Mouse (Mus musculus): ENCODE measurements around the gene Stub1. TPM values are rescaled to one million over a fixed set of nuclear protein-coding genes. Genes with fewer than 3 reads are reported as not detected.

The Stub1 gene
- total RNA-seq, 2 experiments from 2014 or later = 163 to 164 TPM

DNA sequence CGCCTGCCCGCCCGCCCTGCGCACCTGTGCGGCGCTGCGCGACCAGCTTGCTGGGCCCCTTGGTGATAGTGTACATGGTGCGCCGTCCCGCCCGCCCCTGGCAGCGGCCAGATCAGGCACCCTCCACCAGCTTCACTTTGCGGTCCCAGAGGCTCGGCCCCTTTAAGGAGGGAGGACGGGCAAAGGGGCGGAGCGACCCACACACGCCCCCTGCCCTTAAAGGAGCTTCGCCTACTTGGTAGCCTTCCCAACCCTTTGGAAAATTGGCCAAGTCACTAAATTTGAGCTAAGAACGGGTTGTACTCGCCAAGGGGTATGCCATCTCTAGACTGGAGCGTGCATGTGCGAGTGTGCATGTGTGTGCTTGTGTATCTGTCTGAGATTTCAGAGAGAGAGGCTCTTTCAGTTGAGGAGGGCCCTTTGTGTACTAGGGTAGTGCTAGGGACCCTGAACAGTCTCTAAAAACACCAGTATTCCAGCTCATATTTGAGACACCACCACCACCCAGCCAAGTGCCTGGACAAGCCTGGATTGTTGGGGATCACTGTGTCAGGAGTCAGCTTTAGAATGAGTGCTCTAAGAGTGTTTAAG is 35.5 kb upstream of the Stub1 start, which contains the start of gene Mcrip2:
Mcrip2 (minus strand) TSS at position 164 of the 591 bp plus-strand sequence.
- peak; percentile 81 to 84 for DNase-seq

DNA sequence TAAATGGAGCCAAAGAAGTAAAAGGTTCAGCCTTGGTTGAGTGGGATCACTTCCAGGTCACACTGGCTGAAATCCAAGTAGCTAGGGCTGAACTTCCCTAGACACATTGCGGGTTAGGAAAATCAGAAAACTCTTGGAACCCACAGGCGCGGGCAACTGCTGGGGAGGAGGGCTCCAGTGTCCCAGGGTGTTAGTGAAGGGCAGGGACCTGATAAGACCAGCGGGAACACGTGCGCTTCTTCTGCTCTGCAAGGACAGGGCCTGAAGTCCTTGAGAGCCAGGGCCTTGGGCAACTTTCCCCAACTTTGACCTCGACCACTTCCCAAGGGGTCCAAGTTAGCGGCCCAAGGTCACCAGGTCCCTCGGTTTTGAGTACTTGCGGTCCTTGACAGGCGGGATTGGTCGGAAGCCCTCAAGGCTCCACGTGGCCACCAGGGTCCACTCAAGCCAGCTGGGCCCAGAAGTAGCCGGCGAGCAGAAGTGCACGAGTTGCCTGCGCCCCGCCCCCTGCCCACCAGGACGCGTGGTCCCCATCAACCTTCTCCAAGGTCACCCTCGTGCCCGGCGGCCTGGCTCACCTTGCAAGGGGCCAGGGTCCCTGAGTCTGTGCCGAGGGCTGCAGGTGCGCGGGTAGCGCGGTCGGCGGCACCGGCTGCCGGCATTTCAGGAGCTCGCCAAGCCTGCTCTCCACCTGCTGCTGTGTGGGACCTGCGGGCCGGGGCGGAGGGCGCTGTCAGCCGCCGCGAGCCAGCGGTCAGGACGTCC is 34.8 kb upstream of the Stub1 start:
- no peak for DNase-seq

DNA sequence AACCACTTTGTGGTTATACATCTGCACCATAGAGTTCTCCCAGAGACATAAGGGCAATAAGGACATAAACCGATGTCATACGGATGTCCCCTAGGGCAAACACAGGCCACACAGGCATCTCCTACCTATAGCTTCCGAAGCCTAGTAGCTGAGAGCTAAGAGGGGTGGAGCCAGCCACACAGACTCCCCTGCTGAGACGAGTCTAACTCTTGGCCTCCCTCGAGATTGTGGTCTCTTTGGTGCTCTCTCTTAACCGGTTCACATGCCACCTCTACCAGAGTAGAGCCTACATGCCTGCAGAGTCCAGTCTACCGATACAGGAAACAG is 34.3 kb upstream of the Stub1 start:
- DNase-seq = no peak

DNA sequence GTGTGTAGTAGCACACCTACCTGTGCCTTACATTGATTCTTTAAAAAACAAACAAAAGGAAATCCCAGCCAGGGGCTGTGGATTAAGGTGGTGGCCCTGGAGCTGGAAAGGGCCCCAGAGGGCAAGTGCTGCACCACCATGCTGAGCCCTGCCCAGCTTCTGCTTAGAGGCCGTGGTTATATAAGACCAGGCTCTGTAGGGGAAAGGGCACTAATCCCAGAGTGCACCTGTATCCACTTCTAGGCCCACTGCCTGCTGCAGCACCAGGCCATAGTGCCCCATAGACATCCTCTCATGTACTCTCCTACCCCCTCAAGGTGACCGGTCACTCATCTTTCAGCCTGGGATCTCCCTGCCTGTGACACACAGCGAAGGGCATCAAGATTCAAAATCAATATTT is 33.0 kb upstream of the Stub1 start:
- no peak for DNase-seq

DNA sequence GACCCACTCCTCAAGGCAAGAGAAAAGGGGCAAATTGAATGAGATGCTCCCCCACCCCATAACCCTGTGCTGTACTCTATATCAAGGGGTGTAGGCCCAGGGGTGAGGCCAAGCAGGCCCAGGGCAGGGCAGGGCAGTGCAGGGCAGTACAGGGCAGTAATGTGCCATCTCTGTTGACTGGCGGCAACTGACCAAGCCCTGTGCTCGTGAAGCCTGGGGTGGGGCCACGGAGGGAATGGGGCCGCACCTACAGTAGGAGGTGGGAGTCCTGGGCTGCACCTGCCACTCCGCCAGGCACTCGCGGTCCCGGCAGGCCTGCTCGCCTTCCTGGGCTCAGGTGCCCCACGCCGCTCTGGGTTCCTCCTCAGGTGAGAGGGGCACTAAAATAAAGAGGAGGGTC is 32.1 kb upstream of the Stub1 start:
- DNase-seq = no peak

DNA sequence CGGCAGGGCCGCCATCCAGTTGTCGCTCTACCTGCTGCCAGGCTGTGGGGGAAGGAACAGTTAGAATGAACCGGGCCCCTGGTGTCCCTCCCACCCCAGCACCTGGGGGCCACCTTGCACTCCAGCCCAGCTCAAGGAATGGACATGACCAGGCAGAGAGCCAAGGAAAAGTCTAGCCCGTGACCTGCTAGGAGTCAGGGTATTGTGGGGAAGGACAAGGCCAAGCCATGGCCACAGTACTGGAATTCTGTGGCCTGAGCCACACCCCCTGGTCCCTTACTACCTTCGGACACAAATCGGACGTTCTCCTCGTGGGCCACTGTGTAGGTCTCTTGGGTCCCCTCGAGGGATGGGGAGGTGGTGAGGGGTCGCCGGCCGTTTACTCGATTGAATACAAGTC is 31.1 kb upstream of the Stub1 start:
- no peak for DNase-seq

DNA sequence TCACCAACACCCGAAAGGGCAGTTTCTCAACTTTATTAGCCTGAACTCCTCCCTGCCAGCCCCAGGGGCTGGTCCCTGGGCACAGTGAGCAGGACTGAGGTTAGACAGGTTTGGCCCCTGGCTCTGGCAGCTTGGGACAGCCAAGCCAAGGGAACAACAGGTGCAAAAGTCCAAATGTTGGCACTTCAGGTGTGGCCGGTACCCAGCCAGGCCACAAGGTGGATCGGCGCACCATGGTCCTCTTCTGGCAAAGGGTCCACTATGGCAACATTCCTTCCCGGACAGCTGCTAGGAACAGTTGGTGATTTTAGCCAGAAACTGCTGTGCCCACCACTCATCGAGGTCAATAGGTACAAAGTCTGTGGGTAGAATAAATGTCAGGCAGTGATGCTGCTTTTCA is 30.5 kb upstream of the Stub1 start:
- no peak for DNase-seq

DNA sequence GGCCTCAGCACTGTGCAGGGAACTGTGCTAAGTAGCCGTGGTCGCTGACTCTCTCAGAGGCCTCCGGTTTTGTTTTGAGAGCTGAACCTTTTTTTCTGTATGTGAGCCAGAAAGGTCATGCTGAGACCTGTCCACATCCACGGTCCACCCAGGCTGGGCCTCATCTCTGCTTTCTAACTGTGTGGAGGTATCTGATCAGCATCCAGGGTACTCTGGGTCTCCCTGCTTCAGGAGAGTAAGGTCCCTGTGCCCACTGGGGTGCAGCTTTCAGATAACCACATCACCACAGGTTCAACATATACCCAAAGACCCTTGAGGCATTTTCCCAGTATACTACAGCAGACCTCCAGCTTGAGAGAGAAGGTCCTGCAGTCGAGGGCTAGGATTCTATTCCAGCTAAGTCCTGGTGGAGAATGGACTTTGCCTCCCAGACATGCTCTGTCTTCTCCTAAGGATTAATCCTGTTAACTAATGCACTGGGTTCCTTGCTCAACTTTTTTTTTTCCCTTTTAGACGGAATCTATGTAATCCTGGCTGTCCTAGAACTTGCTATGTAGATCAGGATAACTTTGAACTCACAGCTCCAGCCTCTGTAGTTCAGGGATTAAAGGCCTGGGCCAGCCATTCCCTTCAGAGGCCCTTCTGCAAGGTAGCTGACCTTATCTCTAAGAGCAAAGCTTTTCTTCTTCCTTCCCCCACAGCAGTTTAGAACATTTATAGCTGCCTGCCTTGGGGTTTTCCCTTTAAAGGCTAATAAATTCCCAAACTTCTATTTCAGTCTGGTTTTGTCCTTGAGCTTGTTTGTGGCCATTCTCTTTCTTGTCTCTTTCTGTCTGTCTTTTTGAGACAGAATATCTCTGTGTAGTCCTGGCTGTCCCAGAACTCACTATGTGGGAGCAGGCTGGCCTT is 28.8 kb upstream of the Stub1 start:
- DNase-seq = no peak

DNA sequence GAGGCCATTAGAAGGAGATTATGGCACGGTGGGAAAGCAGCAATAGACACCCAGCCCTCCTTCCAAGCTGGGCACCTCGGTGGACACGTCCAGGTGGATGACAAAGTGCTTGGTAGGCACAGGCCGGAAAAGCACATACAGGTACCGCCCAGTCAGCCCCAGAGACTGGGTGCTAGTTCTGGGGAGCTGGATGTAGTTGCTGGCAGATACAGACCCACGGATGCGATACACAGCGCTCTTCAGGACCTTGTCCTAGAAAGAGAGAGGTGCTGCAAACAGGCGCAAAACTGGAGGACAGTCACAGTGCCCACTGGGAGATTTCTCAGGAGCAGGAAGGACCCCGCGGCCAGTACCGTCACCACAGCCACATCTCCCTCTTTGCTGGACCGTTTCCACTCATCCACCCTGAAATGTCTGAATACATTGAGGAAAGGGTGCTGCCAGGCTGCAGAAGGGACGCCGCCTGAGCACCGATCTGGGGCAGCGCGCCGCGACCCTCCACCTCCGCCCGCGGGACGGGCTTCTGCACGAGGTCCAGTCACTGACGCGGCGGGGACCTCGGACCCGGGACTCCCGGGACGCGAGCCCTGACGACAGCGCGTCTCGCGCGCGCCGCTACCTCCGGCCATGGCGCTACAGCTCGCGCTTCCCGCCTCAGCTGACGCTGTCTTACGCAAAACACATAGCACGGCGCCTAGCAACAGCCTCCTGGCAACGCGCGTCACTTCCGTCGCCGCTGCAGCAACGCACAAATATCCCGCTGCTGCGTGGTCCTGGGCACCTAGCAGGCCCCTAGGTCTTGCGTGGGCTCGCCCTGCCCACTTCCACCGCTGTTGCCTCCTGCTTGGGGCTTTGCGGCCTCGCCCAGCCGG is 27.9 kb upstream of the Stub1 start, which contains the start of gene Wdr90:
Wdr90 (minus strand) TSS at position 670 of the 872 bp plus-strand sequence.
- DNase-seq = peak; percentile 92 to 94

DNA sequence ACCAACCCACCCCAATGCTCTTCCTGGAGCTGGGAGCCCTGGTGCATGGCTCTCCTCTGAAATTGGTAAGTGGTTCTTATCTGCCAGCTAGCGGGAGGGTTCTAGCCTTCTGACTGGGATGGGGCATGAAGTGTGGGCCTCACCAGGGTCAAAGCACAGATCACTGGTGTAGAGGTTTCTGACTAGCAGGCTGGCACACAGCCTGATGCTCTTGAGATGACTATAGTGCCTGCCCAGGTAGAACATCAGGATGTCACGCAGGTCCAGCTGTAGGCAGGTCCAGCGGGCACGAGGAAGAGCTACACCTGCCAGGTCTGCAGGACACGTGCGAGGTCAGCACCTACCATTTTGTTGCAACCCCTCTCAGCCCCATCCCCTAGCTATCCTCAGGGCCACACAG is 27.0 kb upstream of the Stub1 start:
- no peak for DNase-seq

DNA sequence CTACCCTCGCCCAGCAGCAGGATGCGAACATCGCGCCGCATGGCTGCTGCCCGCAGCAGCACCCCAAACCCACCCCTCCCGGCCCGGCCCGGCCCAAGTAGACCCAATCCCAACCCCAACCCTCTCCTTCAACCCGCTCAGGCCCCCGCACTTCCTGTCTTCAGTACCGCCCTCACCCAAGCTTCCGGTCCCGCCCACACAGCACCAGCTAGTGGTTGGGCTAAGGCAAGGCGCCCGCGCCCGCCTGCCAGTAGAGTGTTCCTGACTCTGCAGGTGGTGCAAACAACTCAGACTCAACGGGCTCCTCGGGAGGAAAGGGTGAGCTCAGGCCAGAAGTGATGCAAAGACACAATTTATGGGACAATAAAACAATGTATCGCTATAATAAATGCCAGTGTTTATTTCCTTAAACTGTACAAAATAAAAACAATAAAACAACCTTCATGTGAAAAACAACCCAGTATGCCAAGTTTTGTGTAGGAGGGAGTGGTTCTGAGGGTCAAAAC is 11.2 kb upstream of the Stub1 start, which contains the start of gene Rhot2:
Rhot2 (minus strand) TSS at position 456 of the 506 bp plus-strand sequence.
- peak; percentile 92 to 95 for DNase-seq

DNA sequence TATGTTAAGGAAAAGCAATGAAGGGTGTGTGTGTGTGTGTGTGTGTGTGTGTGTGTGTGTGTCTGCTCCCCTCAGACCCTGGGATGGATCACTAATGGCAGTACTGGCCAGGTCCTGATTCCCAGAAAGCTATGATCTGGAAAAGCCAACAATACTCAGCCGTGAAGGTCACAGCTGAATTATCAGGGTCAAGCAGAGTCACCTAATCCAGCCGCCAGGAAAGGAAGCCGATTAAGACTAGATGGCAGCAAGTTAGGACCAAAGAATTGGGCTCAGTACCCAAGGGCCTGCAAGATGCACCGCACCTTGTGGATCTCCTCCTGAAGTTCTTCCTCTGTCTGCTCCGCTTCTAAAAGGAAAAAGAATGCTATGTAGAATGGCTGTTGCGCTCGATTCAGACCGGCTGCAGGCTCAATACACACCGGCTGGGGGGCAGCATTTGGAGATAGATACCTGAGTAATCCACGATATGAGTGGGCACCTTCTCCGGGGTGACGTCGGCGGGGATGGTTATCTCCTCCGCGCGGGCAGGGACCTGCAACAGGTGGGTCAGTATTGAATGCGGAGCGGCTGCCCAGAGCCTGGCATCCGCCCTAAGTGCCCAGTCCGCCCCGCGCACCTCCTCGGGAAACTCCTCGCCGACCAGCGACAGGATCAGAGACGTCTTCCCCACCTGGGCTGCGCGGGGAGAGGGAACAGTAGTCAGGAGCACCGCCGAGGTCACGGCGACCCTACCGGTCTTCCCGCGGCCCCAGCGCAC is 10.6 kb upstream of the Stub1 start:
- no peak for DNase-seq

DNA sequence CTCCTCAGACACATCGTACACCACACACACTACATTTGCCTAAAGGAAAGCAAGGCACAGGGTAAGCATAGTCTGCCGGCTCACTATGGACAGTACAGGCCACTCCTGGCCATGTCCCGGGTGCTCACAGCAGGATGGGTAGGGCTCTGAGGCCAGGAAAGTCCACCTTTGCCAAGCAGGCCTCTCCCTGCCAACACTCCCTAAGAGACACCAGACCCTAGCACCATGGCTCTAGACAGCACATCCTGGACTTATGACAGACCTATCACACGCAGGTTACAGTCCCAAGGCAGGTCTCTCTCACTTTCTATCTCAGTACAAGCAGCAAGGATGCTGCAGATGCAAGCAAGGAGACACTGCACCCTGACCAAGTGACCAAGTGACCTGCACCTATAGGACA is 9.9 kb upstream of the Stub1 start:
- DNase-seq = no peak

DNA sequence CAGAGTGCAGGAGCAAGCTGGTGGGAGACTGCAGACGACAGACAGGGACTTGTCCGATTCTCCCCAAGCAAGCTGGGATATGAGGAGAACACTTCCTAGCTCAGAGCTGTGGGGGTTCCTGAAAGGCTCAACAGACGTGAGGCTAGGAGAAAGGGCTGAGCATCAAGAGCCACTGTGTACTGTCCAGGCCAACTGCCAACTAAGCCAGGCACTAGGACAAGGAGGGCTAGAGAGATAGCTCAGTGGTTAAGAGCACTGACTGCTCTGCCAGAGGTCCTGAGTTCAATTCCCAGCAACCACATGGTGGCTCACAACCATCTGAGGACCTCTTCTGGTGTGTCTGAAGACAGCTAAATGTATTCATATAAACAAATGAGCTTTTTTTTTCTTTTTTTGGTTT is 9.3 kb upstream of the Stub1 start:
- DNase-seq = no peak

DNA sequence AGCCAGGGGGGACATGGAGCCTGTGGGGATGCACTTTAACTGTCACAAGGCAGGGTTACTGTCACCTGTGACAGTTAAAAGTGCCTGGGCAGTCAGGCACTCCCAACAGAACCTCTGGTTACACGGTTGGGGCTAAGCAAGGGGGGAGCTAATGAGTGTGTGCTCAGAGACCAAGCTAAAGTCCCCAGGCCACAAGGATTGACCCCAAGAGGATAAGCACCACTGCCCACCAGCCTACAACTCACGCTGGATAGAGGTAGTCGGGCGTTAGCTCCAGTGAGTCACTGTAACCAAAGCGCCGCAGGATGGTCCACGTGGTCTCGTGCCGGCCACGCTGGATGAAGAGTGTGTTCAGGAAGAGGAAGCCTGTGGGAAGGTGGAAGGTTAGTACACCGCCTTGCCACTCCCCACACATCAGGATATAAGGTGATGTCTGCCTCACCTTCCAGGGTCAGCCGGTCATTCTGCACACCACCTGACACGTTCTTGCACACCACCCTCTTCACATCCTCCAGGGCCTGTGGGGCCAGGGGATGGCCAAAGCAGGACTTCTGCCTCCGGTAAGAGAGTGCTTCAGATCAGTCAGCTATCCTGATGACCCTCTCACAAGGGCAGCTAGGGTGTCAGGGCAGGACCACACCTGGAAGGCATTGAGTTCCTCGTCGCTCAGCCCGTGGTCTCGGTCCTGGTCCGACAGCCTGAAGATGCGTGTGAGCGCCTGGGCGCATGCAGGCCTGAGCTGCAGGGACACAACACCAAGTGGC is 8.1 kb upstream of the Stub1 start, which contains the start of gene Gm20683:
Gm20683 (minus strand) TSS at position 647 of the 764 bp plus-strand sequence.
- no peak for DNase-seq

DNA sequence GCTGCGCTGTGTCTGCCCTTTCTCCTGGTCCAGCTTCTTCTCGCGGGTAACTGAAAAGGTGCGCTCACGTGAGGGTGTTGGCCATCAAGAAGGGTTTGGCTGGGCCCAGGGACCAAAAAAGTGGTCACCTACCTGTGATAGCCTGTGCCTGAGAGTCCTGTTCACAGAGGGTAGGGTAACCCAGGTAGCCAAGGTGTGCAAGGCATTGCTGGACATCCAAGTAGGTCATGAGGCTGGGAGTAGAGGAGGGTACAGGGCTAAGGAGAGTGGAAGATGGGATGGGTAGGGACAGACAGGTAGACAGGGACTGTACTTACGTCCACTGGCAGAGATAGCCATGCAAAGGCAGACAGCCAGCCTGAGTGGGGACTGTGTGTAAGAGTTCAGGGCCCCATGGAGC is 7.3 kb upstream of the Stub1 start:
- DNase-seq = no peak

DNA sequence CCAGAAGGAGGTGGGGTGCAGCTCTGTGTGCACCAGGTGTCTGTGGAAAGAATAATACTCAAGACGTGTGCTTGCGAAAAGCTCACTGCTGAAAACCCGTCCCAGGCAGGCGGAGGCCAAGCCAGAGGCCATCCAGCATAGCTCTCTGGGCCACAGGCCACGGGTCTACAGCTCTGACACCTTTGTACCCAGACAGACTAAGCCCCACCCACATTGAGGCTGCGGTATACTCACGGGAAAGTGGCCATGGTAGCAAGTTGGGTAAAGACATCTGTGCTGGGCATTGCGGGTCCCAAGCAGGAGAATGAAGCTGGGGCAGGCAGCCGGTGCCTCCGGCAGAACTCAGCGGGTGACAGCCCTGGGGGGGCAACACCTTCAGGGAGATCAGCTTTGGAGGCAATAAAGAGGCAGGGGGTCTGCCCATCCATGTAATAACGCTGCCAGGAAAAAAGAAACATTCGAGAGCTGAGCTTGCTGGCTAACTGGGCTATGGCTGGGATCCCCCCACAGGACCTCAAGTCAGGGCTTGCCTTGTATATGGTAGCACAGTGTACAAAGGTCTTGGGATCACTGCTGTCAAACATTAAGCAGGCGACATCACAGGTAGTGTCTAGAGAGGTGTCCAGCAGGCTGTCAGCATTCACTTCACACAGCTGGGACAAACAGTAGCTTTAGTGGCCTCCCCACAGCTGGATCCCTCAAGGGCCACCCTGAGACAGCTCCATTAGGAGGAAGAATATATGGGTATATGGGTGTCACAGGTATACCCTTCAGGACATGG is 6.4 kb upstream of the Stub1 start:
- no peak for DNase-seq

DNA sequence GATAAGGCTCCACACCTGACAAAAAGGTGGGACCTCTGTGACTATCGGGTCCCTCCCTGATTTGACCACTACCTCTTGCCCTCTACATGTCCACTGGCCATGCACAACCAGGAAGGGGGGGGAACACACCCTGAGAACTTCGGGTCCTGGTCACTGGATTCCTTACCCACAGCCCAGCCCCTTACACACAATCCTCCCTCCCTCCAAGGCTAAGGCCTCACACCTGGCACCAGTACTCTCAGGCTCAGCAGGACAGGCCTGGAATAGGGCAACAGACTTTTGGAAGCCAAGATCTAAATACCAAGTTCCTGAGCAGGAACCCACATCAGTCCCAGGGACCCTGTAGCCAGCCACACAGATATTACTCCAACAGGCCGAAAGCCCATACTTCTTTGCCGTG is 5.7 kb upstream of the Stub1 start:
- no peak for DNase-seq

DNA sequence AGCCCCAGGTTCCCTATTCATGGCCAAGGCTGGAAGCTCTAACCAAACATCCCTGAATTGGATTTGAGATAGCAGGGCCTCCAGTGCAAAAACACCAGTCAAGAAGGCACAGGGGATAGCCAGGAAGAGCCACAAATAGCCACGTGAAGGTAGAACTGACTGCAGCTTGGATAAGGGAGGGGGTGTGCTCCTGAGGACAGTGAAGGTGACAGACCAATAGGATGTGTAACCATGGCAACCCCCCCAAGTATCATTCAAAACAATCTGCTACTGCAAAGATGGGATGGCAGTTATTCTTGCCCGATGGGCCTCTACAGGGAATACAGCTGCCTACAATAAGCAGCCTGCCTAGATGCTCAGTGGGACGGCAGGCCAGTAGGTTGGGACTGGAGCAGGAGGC is 4.3 kb upstream of the Stub1 start:
- DNase-seq = no peak

DNA sequence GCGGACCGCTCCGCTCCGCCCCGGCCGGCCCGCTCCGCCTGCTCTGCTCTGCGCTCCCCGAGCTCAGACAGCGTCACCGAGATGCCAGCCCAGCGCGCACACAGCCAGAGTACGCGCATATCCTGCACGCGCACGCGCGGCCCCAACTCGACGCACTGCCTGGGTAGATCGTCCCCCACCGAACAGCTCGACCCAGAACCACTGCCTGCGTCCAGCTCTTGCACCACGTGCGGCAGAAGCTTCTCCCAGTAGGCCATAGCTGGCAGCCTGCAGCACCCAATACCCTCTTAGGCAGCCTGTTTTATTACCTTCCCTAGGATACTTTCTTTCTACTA is 3.8 kb upstream of the Stub1 start, which contains the start of gene Rhbdl1:
Rhbdl1 (minus strand) TSS at position 220 of the 335 bp plus-strand sequence.
- peak; percentile 84 for DNase-seq
